Mouse (Mus musculus) kidney, postnatal 14 days (tissue): ENCODE results near the gene Cmc1.

ENCODE experiments used
- DNase-seq: peaks from one replicate; pipeline ENCODE4 v3.0.0; 2022; ENCODE audit warnings: mixed read lengths

The Cmc1 gene

GRCm38 (mm10) chr9:118110360-118110710, 39.6 kb downstream of the Cmc1 start:
- no peak for DNase-seq

DNA sequence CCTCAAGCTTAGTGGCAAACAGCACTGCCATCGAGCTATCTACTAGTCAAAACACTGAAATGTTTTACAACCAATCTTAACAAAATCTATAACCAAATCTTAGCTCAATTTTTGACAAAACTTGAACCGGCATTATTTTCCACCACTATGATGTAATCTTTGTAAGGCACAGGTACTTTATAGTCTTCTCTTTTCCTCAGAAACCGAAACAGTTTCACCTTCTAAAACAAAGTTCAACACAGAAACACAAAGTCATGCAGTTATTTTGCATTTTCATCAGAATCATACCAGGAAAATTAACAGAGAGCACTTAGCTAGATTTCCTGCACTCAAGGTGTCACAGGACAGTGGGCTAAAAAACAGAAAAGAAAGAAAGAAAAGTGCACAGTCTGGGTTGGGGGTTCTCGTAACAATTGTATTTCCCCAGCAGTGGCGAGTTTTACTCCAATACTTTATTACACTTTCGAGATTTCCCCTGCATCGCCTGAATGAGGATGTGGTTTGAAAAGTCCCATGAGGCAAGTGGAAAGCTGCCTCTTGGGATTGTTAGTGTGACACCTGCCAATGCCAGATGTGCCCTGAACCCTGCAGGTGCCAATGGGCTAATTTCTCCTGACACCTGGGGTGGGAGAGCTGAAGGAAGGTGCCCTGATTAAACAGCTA, 40.1 kb downstream of the Cmc1 start:
- no peak for DNase-seq

GRCm38 (mm10) chr9:118108527-118109011, 41.4 kb downstream of the Cmc1 start:
- DNase-seq: no peak

DNA sequence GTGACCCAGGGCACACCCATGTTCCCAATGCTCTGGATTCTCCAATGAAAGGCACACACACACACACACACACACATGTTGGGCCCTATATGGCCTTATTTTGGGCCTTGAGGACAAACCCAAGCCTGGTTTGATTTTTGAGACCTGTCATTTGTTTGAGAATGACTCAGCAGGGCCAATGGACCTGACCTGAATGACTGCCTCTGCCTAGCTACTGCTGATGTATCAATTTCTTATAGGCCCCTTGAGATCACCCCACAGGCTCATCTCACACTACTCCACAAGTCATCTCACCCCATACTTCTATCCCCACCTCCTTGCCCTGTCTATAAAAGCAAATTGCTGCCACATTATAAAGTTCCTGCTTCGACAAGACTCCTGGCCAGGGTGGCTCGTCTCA, 48.2 kb downstream of the Cmc1 start:
- DNase-seq: no peak

DNA sequence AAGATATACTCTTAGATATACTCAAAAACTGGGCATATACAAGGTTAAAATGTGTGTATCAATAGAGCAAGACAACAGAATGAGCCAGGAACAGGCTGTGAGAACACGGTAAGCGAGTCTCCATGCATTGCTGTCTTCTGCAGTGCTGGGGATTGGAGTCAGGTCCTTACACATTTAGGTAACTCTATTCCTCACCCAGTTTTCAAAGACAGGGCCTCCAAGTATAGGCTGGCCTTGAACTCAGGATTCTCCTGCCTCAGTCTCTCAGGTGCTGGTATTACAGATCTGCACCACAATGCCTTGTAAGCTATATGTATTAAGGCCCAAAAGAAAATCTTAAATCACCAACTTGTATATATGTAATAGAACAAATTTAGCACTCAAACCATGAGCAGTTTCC, 49.5 kb downstream of the Cmc1 start:
- no peak for DNase-seq

DNA sequence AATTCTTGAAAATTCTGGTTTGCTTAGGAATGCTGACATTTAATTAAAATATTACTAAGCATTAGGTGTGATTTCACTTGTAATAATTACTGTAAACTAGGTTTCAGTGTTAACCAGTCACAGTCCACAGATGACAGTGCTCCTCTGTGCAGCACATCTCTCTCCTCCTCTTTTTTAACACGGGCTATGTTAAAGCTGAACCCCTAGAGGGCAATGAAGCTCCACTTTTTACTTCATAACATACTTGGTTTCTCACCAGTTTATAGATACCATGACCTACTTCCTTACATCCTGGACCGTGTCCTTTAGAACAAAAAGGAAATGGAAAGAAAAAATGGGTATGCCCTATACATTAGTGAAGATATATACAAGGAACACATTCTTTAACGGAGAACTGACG, 50.6 kb downstream of the Cmc1 start:
- DNase-seq: no peak

DNA sequence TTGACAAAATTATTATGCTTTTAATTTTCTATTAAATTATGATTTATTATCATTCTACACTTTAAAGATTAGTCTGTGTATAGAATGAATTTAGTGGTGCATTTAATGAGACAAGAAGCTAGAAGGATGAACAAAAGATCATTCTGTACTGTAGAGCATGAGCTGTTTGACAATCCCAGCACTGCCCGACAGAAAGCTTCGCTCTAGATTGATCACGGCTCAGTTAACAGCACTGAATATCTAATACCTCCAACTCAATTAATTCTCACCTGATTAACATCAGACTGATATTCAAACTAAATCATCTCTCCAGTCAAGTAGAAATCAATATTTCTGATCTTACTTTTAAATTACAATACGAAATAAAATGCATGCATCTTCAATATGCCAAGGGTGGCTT, 66.1 kb downstream of the Cmc1 start:
- DNase-seq: no peak

DNA sequence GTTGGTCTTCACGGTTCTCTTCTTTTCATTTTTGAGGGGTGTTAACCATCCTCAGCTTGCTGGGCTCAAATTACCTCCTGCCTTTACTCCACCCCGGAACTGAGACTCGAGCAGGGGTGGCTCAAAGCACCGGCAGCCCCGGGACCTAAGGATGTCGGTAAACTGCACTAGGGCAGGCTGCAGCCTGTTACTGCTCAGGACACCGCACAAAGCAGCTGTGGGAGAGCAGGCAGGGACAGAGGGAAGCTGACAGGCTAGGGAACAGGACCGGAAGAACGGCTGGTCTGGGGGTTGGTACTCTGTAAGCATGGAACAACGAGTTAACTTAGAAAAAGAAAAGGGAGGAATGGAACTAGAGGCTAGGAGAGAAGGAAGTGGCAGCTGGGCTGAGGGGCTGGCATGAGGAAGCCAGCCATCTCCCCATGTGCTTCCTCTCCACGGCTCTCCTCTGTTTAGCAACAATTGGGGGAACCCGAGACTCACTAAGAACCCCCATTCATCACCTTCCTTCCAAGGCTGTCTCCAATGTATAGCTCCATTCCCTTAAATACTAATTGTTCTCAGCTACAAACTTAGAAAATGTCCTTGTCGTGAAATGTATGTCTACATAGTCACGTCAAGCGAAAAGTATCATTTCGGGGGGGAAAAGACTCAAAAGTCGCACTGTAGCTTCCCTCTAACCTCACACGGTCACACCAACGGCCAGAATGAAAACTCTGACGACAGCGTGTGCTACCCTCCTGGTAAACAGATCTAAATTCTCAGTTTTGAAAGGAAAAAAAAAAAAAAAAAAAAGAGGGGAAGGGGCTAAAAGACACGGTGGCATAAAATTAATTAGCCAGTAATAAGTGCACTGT, 67.2 kb downstream of the Cmc1 start:
- no peak for DNase-seq

- DNase-seq: no peak
Observed at GRCm38 (mm10) chr9:118073358-118073757, 76.6 kb downstream of the Cmc1 start.

GRCm38 (mm10) chr9:118072101-118072500, 77.9 kb downstream of the Cmc1 start:
- no peak for DNase-seq

GRCm38 (mm10) chr9:118071337-118071736, 78.6 kb downstream of the Cmc1 start:
- no peak for DNase-seq

- no peak for DNase-seq
Observed at GRCm38 (mm10) chr9:118070442-118070841, 79.5 kb downstream of the Cmc1 start.

- DNase-seq: no peak
Observed at GRCm38 (mm10) chr9:118059101-118059500, 90.9 kb downstream of the Cmc1 start.

DNA sequence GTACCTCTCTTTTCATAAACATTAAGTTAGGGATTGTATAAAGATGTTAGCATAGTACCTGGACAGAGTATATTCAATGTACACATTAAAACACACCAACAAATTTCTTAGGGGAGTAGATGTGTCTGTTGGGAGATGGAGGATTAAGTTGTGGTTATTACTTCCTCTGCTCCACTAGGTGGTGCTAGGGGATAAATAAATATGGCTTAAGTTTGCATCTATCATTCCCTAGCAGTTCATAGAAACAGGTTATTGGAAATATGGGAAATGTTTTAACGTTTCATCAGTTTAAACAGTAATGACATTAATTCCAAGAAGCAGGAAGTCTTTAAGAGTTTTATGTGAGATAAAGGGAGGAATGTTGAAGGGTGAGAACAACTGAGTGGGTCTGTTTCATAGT, 96.7 kb downstream of the Cmc1 start:
- no peak for DNase-seq

GRCm38 (mm10) chr9:118045011-118045533, 104.9 kb downstream of the Cmc1 start:
- DNase-seq: no peak

GRCm38 (mm10) chr9:118043581-118043980, 106.4 kb downstream of the Cmc1 start:
- DNase-seq: no peak

DNA sequence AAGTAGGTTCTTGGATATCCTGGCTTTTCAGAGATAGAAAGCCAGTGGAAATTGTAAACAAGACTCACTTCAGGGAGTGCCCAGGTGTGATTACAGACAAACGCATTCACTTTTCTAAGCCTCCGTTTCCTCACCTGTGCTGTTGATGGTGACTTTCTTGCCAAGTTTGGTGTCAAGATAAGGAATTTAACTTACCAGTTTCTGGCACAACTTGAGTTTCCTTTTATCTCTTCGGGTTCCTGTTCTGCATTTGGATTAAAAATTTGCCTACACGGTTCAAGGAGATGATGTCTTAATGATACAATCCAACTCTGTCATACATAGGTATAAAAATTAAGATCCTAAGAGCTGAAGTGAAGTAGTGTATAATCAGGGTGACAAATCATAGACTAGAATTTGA, 107.2 kb downstream of the Cmc1 start:
- DNase-seq: no peak

DNA sequence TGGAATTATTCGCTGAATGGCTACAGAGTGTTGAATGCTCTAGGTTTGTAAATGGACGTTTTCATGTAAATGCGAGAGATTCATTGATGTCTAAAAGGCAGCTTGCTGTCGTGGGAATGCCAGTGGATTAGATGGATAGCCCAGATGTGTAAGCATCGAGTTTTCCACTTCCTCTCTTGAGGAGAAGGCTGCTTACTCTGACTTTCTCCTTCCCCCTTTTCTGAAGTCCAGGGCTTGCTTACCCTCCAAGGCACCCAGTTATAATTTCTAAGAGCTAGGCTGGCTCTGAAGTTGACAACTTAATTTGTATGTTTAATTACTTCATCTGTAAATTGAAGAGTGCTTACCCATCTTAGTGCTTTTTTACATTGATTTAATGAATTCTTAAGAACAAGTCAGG, 108.3 kb downstream of the Cmc1 start:
- no peak for DNase-seq

- no peak for DNase-seq
Observed at GRCm38 (mm10) chr9:118041022-118041400, 109.0 kb downstream of the Cmc1 start.

GRCm38 (mm10) chr9:118040218-118041021, 109.6 kb downstream of the Cmc1 start, which contains the start of gene Azi2:
Azi2 (plus strand) TSS chr9:118040499.
- DNase-seq: peak; percentile 99

- no peak for DNase-seq
Observed at GRCm38 (mm10) chr9:118034990-118035389, 115.0 kb downstream of the Cmc1 start.

DNA sequence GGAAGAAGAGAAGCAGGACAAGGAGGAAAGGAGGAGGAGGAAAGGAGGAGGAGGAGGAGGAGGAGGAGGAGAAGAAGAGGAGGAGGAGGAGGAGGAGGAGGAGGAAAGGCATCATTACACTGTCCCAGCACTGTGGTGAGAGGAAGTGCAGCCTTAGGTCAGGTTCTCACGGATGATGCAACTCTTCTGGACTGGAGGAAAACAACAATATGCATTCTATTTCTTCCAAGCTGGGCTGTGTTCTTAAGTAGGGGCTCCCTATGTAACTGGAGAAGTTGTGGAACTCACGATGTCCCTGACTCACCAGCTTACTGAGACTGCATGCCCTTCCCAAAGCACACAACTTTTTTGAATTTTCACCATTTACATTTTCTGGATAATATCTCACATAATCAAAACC, 118.3 kb downstream of the Cmc1 start:
- no peak for DNase-seq

DNA sequence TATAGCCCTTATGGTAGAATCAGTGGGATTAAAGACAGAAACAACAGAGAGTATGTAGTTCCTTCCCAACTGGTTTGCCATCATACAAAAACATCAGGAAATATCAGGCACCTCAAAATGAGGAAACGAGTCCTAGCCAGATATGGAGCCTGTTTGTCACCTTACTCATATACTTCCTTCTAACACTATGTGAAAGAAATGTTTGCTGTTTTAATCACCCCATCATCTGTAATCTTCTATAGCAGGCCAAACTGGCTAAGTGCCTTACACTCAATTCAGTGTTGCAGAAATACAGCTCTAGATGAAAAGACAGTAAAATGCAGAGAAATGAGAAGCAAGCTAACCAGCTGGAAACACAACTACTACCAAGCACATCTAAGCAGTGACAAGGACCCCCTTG, 119.7 kb downstream of the Cmc1 start:
- no peak for DNase-seq
